Mouse (Mus musculus): Measurements from ENCODE around the gene Zfp746.

GRCm38 (mm10) chr6:48020006-48020405 is 66.4 kb downstream of the Zfp746 start:
- TF ChIP-seq USF1 (IDR thresholded peaks at IDR 0.05; ENCODE audit: low read depth) (no peak), MYOD1 (IDR thresholded peaks at IDR 0.05; ENCODE audit: control insufficient read depth in 1 of 3, insufficient read length in 2 of 3, low read depth in 2 of 3) (no peak), MAX (IDR thresholded peaks at IDR 0.05; ENCODE audit: low read depth) (no peak), TCF12 (IDR thresholded peaks at IDR 0.05; ENCODE audit: insufficient read depth, poor library complexity, severe bottlenecking) (no peak), POLR2A (IDR thresholded peaks at IDR 0.05; ENCODE audit: insufficient read length, low read depth) (no peak), MYOG (IDR thresholded peaks at IDR 0.05; ENCODE audit: control insufficient read depth in 1 of 3, insufficient read depth in 1 of 3, insufficient read length in 2 of 3, low read depth in 2 of 3) (no peak), POLR2AphosphoS2 (IDR thresholded peaks at IDR 0.05; ENCODE audit: insufficient read length, low read depth) (no peak), SRF (IDR thresholded peaks at IDR 0.05; ENCODE audit: control insufficient read depth, insufficient read length, low read depth) (no peak), E2F4 (IDR thresholded peaks at IDR 0.05; ENCODE audit: insufficient read depth) (no peak), CEBPB (IDR thresholded peaks at IDR 0.05; ENCODE audit: insufficient read depth, poor library complexity, severe bottlenecking) (no peak), TCF3 (IDR thresholded peaks at IDR 0.05; ENCODE audit: insufficient read length, low read depth) (no peak)

All from myocyte (in vitro differentiated cells).